In genomic region chr9:57641022-57641421, GRCm38 (mm10) we compare ENCODE assay signal across 10 mouse cellular contexts. TPM values are rescaled to one million over a fixed set of nuclear protein-coding genes. Genes with fewer than 3 reads are reported as not detected.
DNase-seq lines count a peak whose midpoint lies in the region; ATAC-seq and TF ChIP-seq lines count a peak whose summit lies in the region.
"Had no signal": no experiment of that assay in that cellular context is flagged by ENCODE, and none has a peak within 500 bp of the region (broad histone marks: within the 10 kb centered on the region; RNA-seq: fewer than 3 reads in every experiment).

No protein-coding gene starts in this region.

- H3K4me3 ChIP-seq in kidney, adult 2 months (ENCODE audit: insufficient read depth, low read depth, low read length) = no peak overlapping the region
- no peak overlapping the region for H3K4me3 ChIP-seq in MEL (ENCODE audit: control insufficient read depth in 1 of 2, insufficient read depth in 1 of 2, low read depth in 2 of 2, low read length in 2 of 2)
- no peak overlapping the region; the same call in 1 of the 2 replicates for H3K4me3 ChIP-seq in embryonic facial prominence, embryonic 14.5 days (ENCODE audit: low read depth, low read length)
- peak overlapping the region; percentile 42; the same call in 1 of the 2 replicates for H3K4me3 ChIP-seq in liver, embryonic 12.5 days

- TF ChIP-seq POLR2A in kidney, adult 2 months (IDR thresholded peaks at IDR 0.05; ENCODE audit: low read depth, low read length) = no peak
- no peak for TF ChIP-seq POLR2A in MEL (IDR thresholded peaks at IDR 0.05; ENCODE audit: control insufficient read depth in 1 of 2, insufficient read depth in 1 of 2, low read depth in 1 of 2, low read length in 2 of 2, poor library complexity in 1 of 2)

- no peak for TF ChIP-seq CTCF in kidney, adult 2 months (conservative IDR thresholded peaks at IDR 0.05; ENCODE audit: insufficient read depth, insufficient read length, low read depth, low read length)
- TF ChIP-seq CTCF in MEL (IDR thresholded peaks at IDR 0.05 in 2 of 3, conservative IDR thresholded peaks at IDR 0.05 in 1 of 3; ENCODE audit: control insufficient read depth in 1 of 3, insufficient read depth in 1 of 3, low read depth in 2 of 3, low read length in 3 of 3, poor library complexity in 1 of 3, severe bottlenecking in 1 of 3) = no peak

- peak overlapping the region; percentile 49 for H3K4me2 ChIP-seq in embryonic facial prominence, embryonic 14.5 days (ENCODE audit: low read depth, low read length)
- peak overlapping the region; percentile 70 for H3K4me2 ChIP-seq in liver, embryonic 12.5 days

- H3K36me3 ChIP-seq in kidney, adult 2 months (ENCODE audit: control insufficient read depth, insufficient read depth, low read length) = no peaks in the 10 kb centered on the region
- H3K36me3 ChIP-seq in MEL (ENCODE audit: control insufficient read depth in 1 of 2, insufficient read depth in 2 of 2, low read length in 2 of 2) = peaks cover 6 to 58% of the 10 kb centered on the region in 2 experiments
- H3K36me3 ChIP-seq in embryonic facial prominence, embryonic 14.5 days (ENCODE audit: control insufficient read depth, insufficient read depth, low read length) = 0 out of 2 replicates have a peak, but pooled peaks cover 11% of the 10 kb centered on the region
- H3K36me3 ChIP-seq in liver, embryonic 12.5 days = peaks cover 21% of the 10 kb centered on the region

- peaks cover 59% of the 10 kb centered on the region for H3K4me1 ChIP-seq in kidney, adult 2 months (ENCODE audit: control insufficient read depth, insufficient read depth, low read length)
- peaks cover 29 to 64% of the 10 kb centered on the region in 2 experiments for H3K4me1 ChIP-seq in MEL (ENCODE audit: control insufficient read depth in 1 of 2, insufficient read depth in 2 of 2, low read length in 2 of 2)
- peaks cover 53% of the 10 kb centered on the region for H3K4me1 ChIP-seq in embryonic facial prominence, embryonic 14.5 days (ENCODE audit: control insufficient read depth, insufficient read depth, low read length)
- H3K4me1 ChIP-seq in liver, embryonic 12.5 days = peaks cover 92% of the 10 kb centered on the region

- peak overlapping the region; percentile 3; the same call in 1 of the 2 replicates for H3K9ac ChIP-seq in MEL (ENCODE audit: control insufficient read depth, low read depth, low read length, poor library complexity, severe bottlenecking)
- H3K9ac ChIP-seq in embryonic facial prominence, embryonic 14.5 days (ENCODE audit: low read depth, low read length) = peak overlapping the region; percentile 5
- H3K9ac ChIP-seq in liver, embryonic 12.5 days = peak overlapping the region; percentile 63

- ATAC-seq in embryonic facial prominence, embryonic 14.5 days (ENCODE audit: low read depth) = no peak
- ATAC-seq in liver, embryonic 12.5 days = no peak

- TF ChIP-seq RAD21 in MEL (IDR thresholded peaks at IDR 0.05; ENCODE audit: low read depth, low read length) = no peak

- H3K27me3 ChIP-seq in kidney, adult 2 months (replicated peaks; ENCODE audit: control insufficient read depth, insufficient read depth, low read length) = no peaks in the 10 kb centered on the region
- no peaks in the 10 kb centered on the region for H3K27me3 ChIP-seq in MEL (ENCODE audit: control insufficient read depth in 1 of 2, insufficient read depth in 2 of 2, low read length in 2 of 2)
- no peaks in the 10 kb centered on the region for H3K27me3 ChIP-seq in embryonic facial prominence, embryonic 14.5 days (replicated peaks; ENCODE audit: control insufficient read depth, insufficient read depth, low read length)
- H3K27me3 ChIP-seq in liver, embryonic 12.5 days (replicated peaks) = no peaks in the 10 kb centered on the region

- no peaks in the 10 kb centered on the region for H3K9me3 ChIP-seq in MEL (replicated peaks; ENCODE audit: insufficient read depth, low read length)
- no peaks in the 10 kb centered on the region for H3K9me3 ChIP-seq in embryonic facial prominence, embryonic 14.5 days (ENCODE audit: control insufficient read depth, low read length)
- H3K9me3 ChIP-seq in liver, embryonic 12.5 days (replicated peaks) = no peaks in the 10 kb centered on the region

- peak overlapping the region; percentile 41; the same call in 1 of the 2 replicates for H3K27ac ChIP-seq in kidney, adult 2 months (ENCODE audit: insufficient read depth, low read depth, low read length)
- peak overlapping the region; percentile 25 for H3K27ac ChIP-seq in MEL (ENCODE audit: control insufficient read depth, low read depth, low read length)
- peak overlapping the region; percentile 88 for H3K27ac ChIP-seq in embryonic facial prominence, embryonic 14.5 days (replicated peaks; ENCODE audit: low read depth, low read length)
- peak overlapping the region; percentile 96 for H3K27ac ChIP-seq in liver, embryonic 12.5 days

- WGBS in kidney, adult 2 months = 65% methylated on average over 1 of the region's 1 CpGs
- 75% methylated on average over 1 of the region's 1 CpGs for WGBS in embryonic facial prominence, embryonic 14.5 days
- WGBS in liver, embryonic 12.5 days (ENCODE audit: insufficient replicate concordance) = 81% methylated on average over 1 of the region's 1 CpGs

- H3K79me2 ChIP-seq in MEL (ENCODE audit: control insufficient read depth, insufficient read depth, low read length, poor library complexity) = peaks cover 95% of the 10 kb centered on the region

- TF ChIP-seq EP300 in MEL (IDR thresholded peaks at IDR 0.05; ENCODE audit: low read depth in 1 of 2, low read length in 2 of 2) = no peak

- DNase-seq in kidney, adult 2 months = no peak
- DNase-seq in kidney, adult 8-10 months = no peak
- DNase-seq in MEL (ENCODE audit: low read depth, low spot score) (no peak), MN1 (ENCODE audit: low spot score) (no peak)
- DNase-seq in embryonic facial prominence, embryonic 14.5 days (ENCODE audit: low spot score) = no peak
- no peak for DNase-seq in urinary bladder, postnatal 10 days (ENCODE audit: low spot score)
- no peak for DNase-seq in embryo, embryonic 10.5 days (ENCODE audit: low spot score)
- DNase-seq: right cerebral cortex, postnatal 25 days had no signal

TF ChIP-seq in MEL, 35 proteins besides CTCF, POLR2A, EP300 and RAD21:
- TF ChIP-seq GATA1 (IDR thresholded peaks at IDR 0.05; ENCODE audit: low read depth, low read length) = no peak
- TF ChIP-seq TCF12 (IDR thresholded peaks at IDR 0.05; ENCODE audit: low read depth, low read length) = no peak
- TF ChIP-seq ZC3H11A (IDR thresholded peaks at IDR 0.05; ENCODE audit: low read depth, low read length) = no peak
- no peak for TF ChIP-seq MAFK (IDR thresholded peaks at IDR 0.05; ENCODE audit: borderline replicate concordance, low read depth, low read length)
- no peak for TF ChIP-seq CHD2 (IDR thresholded peaks at IDR 0.05; ENCODE audit: low read length)
- no peak for TF ChIP-seq ZNF384 (IDR thresholded peaks at IDR 0.05; ENCODE audit: low read depth, low read length)
- no peak for TF ChIP-seq USF2 (IDR thresholded peaks at IDR 0.05; ENCODE audit: borderline replicate concordance in 1 of 2, insufficient read depth in 1 of 2, low read depth in 1 of 2, low read length in 2 of 2)
- TF ChIP-seq NRF1 (IDR thresholded peaks at IDR 0.05; ENCODE audit: insufficient read depth, low read depth, low read length, poor library complexity, severe bottlenecking) = no peak

RNA-seq across cellular contexts. Expression of gene Csk, which starts 12.4 kb away (rescaled TPM):
- polyA plus RNA-seq in kidney, adult 2 months (2012; rRNA removed) = 30.9 and 42.4 TPM in 2 replicates
- 213 and 215 TPM in 2 replicates for total RNA-seq in MEL (2012; rRNA removed)
- polyA plus RNA-seq in MEL (2012; ENCODE audit: insufficient read depth in 1 of 2, insufficient read length in 2 of 2, low read depth in 1 of 2, low replicate concordance in 2 of 2, missing spikeins in 1 of 2) = 100 to 1,000 TPM in 1 of 2 experiments, not detected in 1; 338 TPM
- 25.7 and 26.6 TPM in 2 replicates for polyA plus RNA-seq in embryonic facial prominence, embryonic 14.5 days (2014; fragmentation: Nextera tagmentation; extraction: Ambion mirVana)
- polyA plus RNA-seq in liver, embryonic 12.5 days (2016; fragmentation: Nextera tagmentation; extraction: Ambion mirVana) = 27.0 and 27.8 TPM in 2 replicates

RNA-seq across cellular contexts. Expression of gene Lman1l, which starts 20.4 kb away (rescaled TPM):
- polyA plus RNA-seq in kidney, adult 2 months (2012; rRNA removed) = 0.08 TPM in 1 of 2 replicates, not detected in the other
- 0.08 TPM in 1 of 2 replicates, not detected in the other for total RNA-seq in MEL (2012; rRNA removed)
- polyA plus RNA-seq in MEL (2012; ENCODE audit: insufficient read depth in 1 of 2, insufficient read length in 2 of 2, low read depth in 1 of 2, low replicate concordance in 2 of 2, missing spikeins in 1 of 2) = under 1 TPM in 1 of 2 experiments, not detected in 1; 0.11 TPM
- polyA plus RNA-seq in embryonic facial prominence, embryonic 14.5 days (2014; fragmentation: Nextera tagmentation; extraction: Ambion mirVana) = not detected in 2 replicates
- not detected in 2 replicates for polyA plus RNA-seq in liver, embryonic 12.5 days (2016; fragmentation: Nextera tagmentation; extraction: Ambion mirVana)
- total RNA-seq: left cerebral cortex, adult 8-10 months had no signal

RNA-seq across cellular contexts. Expression of gene Cplx3, which starts 34.9 kb away (rescaled TPM):
- polyA plus RNA-seq in kidney, adult 2 months (2012; rRNA removed) = 0.42 and 0.47 TPM in 2 replicates
- total RNA-seq in MEL (2012; rRNA removed) = not detected in 2 replicates
- polyA plus RNA-seq in MEL (2012; ENCODE audit: insufficient read depth in 1 of 2, insufficient read length in 2 of 2, low read depth in 1 of 2, low replicate concordance in 2 of 2, missing spikeins in 1 of 2) = not detected
- not detected in 2 replicates for polyA plus RNA-seq in embryonic facial prominence, embryonic 14.5 days (2014; fragmentation: Nextera tagmentation; extraction: Ambion mirVana)
- not detected in 2 replicates for polyA plus RNA-seq in liver, embryonic 12.5 days (2016; fragmentation: Nextera tagmentation; extraction: Ambion mirVana)

RNA-seq across cellular contexts. Expression of gene Cyp1a2, which starts 42.5 kb away (rescaled TPM):
- 0.07 TPM in 1 of 2 replicates, not detected in the other for polyA plus RNA-seq in kidney, adult 2 months (2012; rRNA removed)
- not detected in 2 replicates for total RNA-seq in MEL (2012; rRNA removed)
- polyA plus RNA-seq in MEL (2012; ENCODE audit: insufficient read depth in 1 of 2, insufficient read length in 2 of 2, low read depth in 1 of 2, low replicate concordance in 2 of 2, missing spikeins in 1 of 2) = not detected
- not detected in 2 replicates for polyA plus RNA-seq in embryonic facial prominence, embryonic 14.5 days (2014; fragmentation: Nextera tagmentation; extraction: Ambion mirVana)
- not detected in 2 replicates for polyA plus RNA-seq in liver, embryonic 12.5 days (2016; fragmentation: Nextera tagmentation; extraction: Ambion mirVana)
- total RNA-seq: left cerebral cortex, adult 8-10 months had no signal

RNA-seq across cellular contexts. Expression of gene Cyp1a1, which starts 46.7 kb away (rescaled TPM):
- 0.97 and 1.0 TPM in 2 replicates for polyA plus RNA-seq in kidney, adult 2 months (2012; rRNA removed)
- total RNA-seq in MEL (2012; rRNA removed) = 0.04 and 0.07 TPM in 2 replicates
- under 1 TPM in 1 of 2 experiments, not detected in 1; 0.26 TPM for polyA plus RNA-seq in MEL (2012; ENCODE audit: insufficient read depth in 1 of 2, insufficient read length in 2 of 2, low read depth in 1 of 2, low replicate concordance in 2 of 2, missing spikeins in 1 of 2)
- polyA plus RNA-seq in embryonic facial prominence, embryonic 14.5 days (2014; fragmentation: Nextera tagmentation; extraction: Ambion mirVana) = 0.08 TPM in 1 of 2 replicates, not detected in the other
- polyA plus RNA-seq in liver, embryonic 12.5 days (2016; fragmentation: Nextera tagmentation; extraction: Ambion mirVana) = 0.16 and 0.19 TPM in 2 replicates

Comparison
In these comparisons a context has a peak if more than half of its experiments do, and no peak if none do; other contexts are left out.
1. H3K27ac ChIP-seq: peak in every context shown above with its lines; median percentile 96 in liver, embryonic 12.5 days; 88 in embryonic facial prominence, embryonic 14.5 days; 41 in kidney, adult 2 months; 25 in MEL.
2. H3K9ac ChIP-seq: peak in every context shown above with its lines; median percentile 63 in liver, embryonic 12.5 days; 5 in embryonic facial prominence, embryonic 14.5 days; 3 in MEL.